Mouse (Mus musculus) CH12F3 (cell line): ENCODE data around the gene Rftn1.

Experiments used
- in situ Hi-C: fragments of 300-500 bp; cut with MboI; formaldehyde crosslinking; loops from 2 replicates; pipeline ENCODE4 v1.14.3; 2020; ENCODE audit warnings: low sequenced_read_pairs

The Rftn1 gene

GRCm38 (mm10) chr17:50173368-50173767, 17.1 kb downstream of the Rftn1 start:
- in situ Hi-C loops: no loop called here

- in situ Hi-C loops: no loop called here
These were observed 17.7 kb downstream of the Rftn1 start for GRCm38 (mm10) chr17:50172795-50173194.

- in situ Hi-C loops: no loop called here
These were observed 19.4 kb downstream of the Rftn1 start for GRCm38 (mm10) chr17:50170935-50171545.

DNA sequence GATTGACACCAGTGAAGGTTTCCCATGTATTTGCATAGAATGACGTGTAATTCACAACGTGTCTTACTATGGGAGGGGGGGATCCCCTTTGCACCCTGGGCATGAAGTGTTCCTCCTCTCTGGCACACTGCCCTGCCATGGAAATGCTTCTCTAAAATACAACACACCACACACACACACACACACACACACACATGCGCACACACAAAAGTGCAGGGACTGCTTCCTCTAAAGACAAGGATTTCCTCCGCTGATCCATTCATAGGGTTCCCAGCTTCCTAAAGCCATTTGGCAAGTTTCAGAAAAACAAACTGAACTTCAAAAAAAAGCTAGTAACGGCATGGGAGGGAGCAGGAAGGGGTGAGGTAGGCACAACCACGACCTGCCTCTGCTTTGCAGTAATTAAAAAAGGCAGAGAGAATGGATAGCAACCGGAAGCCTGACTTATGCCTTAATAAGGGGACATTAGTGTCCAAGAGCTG, 20.5 kb downstream of the Rftn1 start:
- in situ Hi-C loops: no loop called here

GRCm38 (mm10) chr17:50160904-50161805, 29.3 kb downstream of the Rftn1 start:
- in situ Hi-C loops: no loop called here

- in situ Hi-C loops: no loop called here
These were observed 30.1 kb downstream of the Rftn1 start for GRCm38 (mm10) chr17:50160357-50160756.

GRCm38 (mm10) chr17:50159816-50160215, 30.7 kb downstream of the Rftn1 start:
- in situ Hi-C loops: no loop called here

DNA sequence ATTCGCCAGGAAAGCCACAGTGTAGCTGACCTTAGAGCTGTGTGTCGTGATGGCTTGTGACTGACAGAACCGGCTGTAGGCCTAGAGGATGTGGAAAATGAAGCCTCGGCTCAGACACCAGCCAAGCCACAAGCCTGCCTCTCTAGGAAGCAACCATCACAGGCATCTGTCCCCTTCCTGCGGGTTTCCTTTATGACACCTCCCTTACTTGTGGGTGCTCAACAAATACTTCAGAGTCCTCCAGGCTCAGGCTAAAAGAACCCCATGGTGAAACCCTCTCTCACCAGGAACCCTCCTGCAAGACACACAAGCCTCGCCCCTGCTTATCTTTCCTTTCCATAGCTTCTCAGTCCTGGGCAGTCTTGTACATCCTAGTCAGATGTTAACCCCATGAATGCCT, 31.9 kb downstream of the Rftn1 start:
- in situ Hi-C loops: no loop called here

- in situ Hi-C loops: no loop called here
These were observed 33.0 kb downstream of the Rftn1 start for GRCm38 (mm10) chr17:50157190-50158150.

GRCm38 (mm10) chr17:50152085-50152484, 38.4 kb downstream of the Rftn1 start:
- in situ Hi-C loops: no loop called here

DNA sequence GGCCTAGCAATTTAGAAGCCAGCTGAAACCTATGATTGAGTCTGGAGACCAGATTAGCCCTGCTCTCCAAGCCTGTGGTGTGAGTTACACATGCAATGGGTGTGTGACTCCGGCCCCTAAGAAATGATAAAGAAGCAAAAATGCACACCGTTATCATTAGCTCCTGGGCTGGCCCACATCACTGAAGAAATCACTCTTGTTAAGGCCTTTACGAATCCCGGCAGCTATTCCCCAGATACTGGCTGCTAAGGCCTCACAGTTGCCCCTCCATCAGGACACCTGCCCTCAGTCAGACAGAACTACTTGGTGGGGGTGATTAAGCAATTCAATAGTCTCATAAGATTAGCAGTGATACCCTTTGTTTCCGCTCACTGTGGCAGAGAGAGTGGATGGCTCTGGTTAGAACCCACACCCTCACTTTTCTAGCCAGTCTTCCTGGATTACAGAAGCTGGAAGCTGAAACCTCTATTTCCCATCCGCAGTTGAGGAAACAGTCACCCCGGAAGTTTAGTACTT, 39.2 kb downstream of the Rftn1 start:
- in situ Hi-C loops: no loop called here

- in situ Hi-C loops: no loop called here
These were observed 39.9 kb downstream of the Rftn1 start for GRCm38 (mm10) chr17:50150416-50151207.

DNA sequence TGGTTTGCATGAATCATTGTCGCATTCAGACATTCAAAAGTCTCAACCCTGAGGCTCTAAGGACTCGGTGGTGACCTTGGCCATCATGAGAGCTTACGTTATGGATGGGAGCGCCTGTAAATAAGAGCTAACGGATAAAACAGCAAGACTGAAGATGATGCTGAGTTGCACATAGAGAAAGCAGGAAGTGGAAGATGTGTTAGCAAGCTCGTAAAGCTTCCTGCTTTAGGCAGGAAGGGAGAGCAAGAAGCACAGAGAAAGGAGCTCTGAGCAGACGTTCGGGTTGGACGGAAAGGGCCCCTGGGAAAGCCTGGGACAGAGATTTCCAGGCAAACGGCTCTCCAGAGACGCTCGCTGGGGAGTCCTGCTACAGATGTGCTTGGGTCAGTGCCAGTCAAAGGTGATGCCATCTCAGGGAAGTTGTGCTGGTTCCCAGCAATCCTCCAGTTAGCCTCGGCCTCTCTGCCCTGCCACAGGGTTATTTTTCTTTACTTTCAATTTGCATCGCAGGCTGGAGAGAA, 40.7 kb downstream of the Rftn1 start:
- in situ Hi-C loops: no loop called here

GRCm38 (mm10) chr17:50147831-50148587, 42.5 kb downstream of the Rftn1 start:
- in situ Hi-C loops: no loop called here

DNA sequence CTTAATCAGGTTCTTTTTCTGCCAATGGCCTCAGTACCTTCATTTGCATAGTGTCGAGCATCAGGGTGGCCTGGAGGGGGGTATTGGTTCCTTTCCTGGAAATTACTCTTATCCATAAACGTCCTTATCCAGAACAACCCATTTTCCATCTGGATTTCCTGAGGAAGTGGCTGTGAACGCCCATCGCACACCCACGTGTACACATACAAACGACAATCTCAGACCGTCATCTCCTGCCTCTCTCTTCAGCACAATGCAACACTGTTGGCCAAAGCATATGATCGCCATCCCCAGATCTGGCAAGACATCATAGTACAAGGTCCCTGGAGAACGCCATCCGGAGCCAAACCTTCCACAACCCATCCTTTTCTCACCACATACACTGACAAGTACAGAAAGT, 47.1 kb downstream of the Rftn1 start:
- in situ Hi-C loops: no loop called here

- in situ Hi-C loops: no loop called here
These were observed 47.9 kb downstream of the Rftn1 start for GRCm38 (mm10) chr17:50142553-50142952.

DNA sequence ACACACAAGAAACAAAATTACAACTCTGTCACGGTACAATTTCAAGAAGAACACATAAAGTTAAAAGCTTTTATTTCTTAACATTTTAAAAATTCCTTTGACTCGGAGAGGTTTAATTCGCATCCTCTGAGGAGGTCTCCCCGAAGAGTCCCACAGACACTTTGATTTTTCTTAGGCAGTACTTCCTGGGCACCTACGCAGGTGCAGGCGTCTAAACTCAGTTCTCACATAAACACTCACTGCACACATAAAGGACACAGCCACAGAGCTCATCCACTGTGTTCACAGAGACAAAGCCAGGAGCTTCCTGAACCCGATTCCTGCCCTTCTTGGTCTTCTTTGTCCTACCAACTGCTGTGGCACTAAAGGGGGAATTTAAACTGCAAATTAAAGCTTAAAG, 48.3 kb downstream of the Rftn1 start:
- in situ Hi-C loops: no loop called here

GRCm38 (mm10) chr17:50136060-50136459, 54.4 kb downstream of the Rftn1 start:
- in situ Hi-C loops: no loop called here

DNA sequence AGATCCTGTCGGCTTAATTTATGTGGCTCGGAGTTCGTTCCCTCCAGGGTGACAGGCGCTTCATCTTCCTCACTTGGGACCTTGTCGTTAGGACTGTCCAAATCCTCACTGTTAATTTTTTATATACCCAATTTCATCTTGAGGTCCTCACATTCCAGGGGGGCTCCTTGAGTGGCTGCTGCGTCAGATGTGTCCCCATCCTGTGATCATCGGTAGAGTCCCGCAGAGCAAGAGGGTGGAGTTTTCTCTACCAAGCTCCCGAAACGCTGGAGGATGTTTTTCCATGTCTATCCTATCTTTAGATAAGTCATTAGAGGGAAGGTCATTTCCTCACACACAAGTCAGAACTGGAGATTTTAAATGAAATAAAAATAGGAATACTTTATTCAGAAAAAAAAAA, 55.0 kb downstream of the Rftn1 start:
- in situ Hi-C loops: no loop called here
